Mouse (Mus musculus) limb, embryonic 14.5 days (tissue): ENCODE results near the gene Psg25. TPM values are rescaled to one million over a fixed set of nuclear protein-coding genes. Genes with fewer than 3 reads are reported as not detected.
"Not testable (repeated sequence)": the region's sequence is repeated elsewhere in the genome, so short reads cannot be mapped to it uniquely, and the experiment has no call there.

Experiments used
- ATAC-seq: fragments of 200-750 bp; cut with Nextera tagmentation; 2 replicates; pipeline ENCODE4 v1.8.0; 2017; ENCODE audit warnings: low read depth, moderate number of reproducible peaks, moderate TSS enrichment; ENCODE audit not compliant: low FRiP score
- DNase-seq: peaks from one replicate; pipeline ENCODE4 v3.0.0-alpha.2; 2015; ENCODE audit warnings: low spot score
- H3K27ac ChIP-seq: fragments of 300-500 bp; sonication (generic); replicated peaks from 2 replicates; pipeline ENCODE4 v1.5.1; 2014; ENCODE audit warnings: low read depth, mild to moderate bottlenecking, low read length, moderate library complexity, mixed read lengths
- H3K27me3 ChIP-seq: fragments of 300-500 bp; sonication (generic); 2 replicates; pipeline ENCODE4 v1.6.1; 2014; ENCODE audit warnings: low read length, mixed read lengths; ENCODE audit not compliant: control insufficient read depth, insufficient read depth
- H3K36me3 ChIP-seq: fragments of 300-500 bp; sonication (generic); 2 replicates; pipeline ENCODE4 v1.6.1; 2014; ENCODE audit warnings: mild to moderate bottlenecking, low read length, moderate library complexity, mixed read lengths; ENCODE audit not compliant: control insufficient read depth, insufficient read depth
- H3K4me1 ChIP-seq: fragments of 300-500 bp; sonication (generic); 2 replicates; pipeline ENCODE4 v1.6.1; 2014; ENCODE audit warnings: antibody characterized with exemption, low read length, mixed read lengths; ENCODE audit not compliant: control insufficient read depth, insufficient read depth
- H3K4me2 ChIP-seq: fragments of 300-500 bp; sonication (generic); replicated peaks from 2 replicates; pipeline ENCODE4 v1.6.1; 2014; ENCODE audit warnings: low read depth, mild to moderate bottlenecking, low read length, moderate library complexity; ENCODE audit not compliant: severe bottlenecking
- H3K4me3 ChIP-seq: fragments of 300-500 bp; sonication (generic); replicated peaks from 2 replicates; pipeline ENCODE4 v1.5.1; 2014; ENCODE audit warnings: low read length
- H3K9ac ChIP-seq: fragments of 300-500 bp; sonication (generic); 2 replicates; pipeline ENCODE4 v1.6.1; 2014; ENCODE audit warnings: mild to moderate bottlenecking, low read depth, low read length, moderate library complexity; ENCODE audit not compliant: severe bottlenecking
- H3K9me3 ChIP-seq: fragments of 300-500 bp; sonication (generic); 2 replicates; pipeline ENCODE4 v1.6.1; 2016; ENCODE audit warnings: low read length; ENCODE audit not compliant: control insufficient read depth
- POLR2A ChIP-seq: fragments of 200-500 bp; IDR thresholded peaks from 2 replicates; pipeline ENCODE4 v1.8.0; 2012; ENCODE audit warnings: inconsistent platforms, mild to moderate bottlenecking, moderate library complexity, borderline replicate concordance; ENCODE audit not compliant: insufficient read depth, insufficient read length; ENCODE audit errors: extremely low read depth
- WGBS: fragments of 180-500 bp; shearing (Covaris S2); extraction: QIAGEN DNeasy Blood & Tissue Kit; methylation state at CpG from one replicate; pipeline ENCODE4 v1.1.7; 2014; 5-methylcytosine and 5-hydroxymethylcytosine counted together
- polyA plus RNA-seq, 2 experiments: library from polyadenylated mRNA; depleted of rRNA in 1 of 2; stranded (reverse) in 1 of 2; unstranded in 1 of 2; fragments of >200 nt; fragmentation: Nextera tagmentation in 1 of 2; extraction: Ambion mirVana in 1 of 2; gene quantifications; 2 replicates each; pipeline versions ENCODE4 v1.2.1 to v1.2.3; 2012 to 2014

Psg25 gene
- polyA plus RNA-seq (2012; rRNA removed): 0.09 TPM in 1 of 2 replicates, not detected in the other
- not detected in 2 replicates for polyA plus RNA-seq (2014; fragmentation: Nextera tagmentation; extraction: Ambion mirVana)

DNA sequence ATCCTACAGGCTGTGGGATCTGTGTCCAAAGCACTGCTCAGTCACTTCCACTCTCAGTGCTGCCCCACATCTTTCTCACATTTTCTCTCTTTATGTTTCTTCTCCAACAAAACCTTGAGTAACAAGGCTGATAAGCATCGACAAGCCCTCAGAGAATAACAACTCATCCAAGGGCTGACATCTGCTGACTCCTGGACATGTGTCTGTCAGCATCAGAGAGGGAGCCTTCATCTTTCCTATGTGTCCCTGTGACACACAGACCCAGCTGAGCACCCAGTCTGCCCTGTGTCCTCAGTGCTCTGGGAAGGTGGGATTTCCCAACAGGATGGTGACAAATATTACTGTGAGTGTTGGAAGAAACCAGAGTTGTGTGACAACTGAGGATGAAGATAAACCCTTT, at the start of gene Psg25:
Psg25 (minus strand) TSS at position 101 of the 400 bp plus-strand sequence.
- no peak for TF ChIP-seq POLR2A
- ATAC-seq: no peak
- H3K9me3 ChIP-seq: no peaks in the 10 kb centered on the region
- no peaks in the 10 kb centered on the region for H3K27me3 ChIP-seq
- H3K36me3 ChIP-seq: no peaks in the 10 kb centered on the region
- no peak within 1 kb of the TSS for H3K9ac ChIP-seq
- no peak within 1 kb of the TSS for H3K4me3 ChIP-seq
- H3K27ac ChIP-seq: no peak within 1 kb of the TSS
- H3K4me2 ChIP-seq: no peak within 1 kb of the TSS
- no peak for DNase-seq
- no peaks in the 10 kb centered on the region for H3K4me1 ChIP-seq
- WGBS: 78% methylated on average over 1 of the region's 1 CpGs

DNA sequence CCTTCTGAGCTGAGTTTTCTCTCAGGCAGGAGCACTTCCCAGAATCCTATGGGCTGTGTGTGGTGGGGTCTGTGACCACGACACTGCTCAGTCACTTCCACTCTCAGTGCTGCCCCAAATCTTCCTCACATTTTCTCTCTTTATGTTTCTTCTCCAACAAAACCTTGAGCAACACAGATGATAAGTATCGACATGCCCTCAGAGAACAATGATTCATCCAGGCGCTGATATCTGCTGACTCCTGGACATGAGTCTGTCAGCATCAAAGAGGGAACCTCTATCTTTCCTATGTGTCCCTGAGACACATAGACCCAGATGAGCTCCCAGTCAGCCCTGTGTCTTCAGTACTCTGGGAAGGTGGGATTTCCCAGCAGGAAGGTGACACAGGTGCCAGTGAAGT, 35.1 kb upstream of the Psg25 start, which contains the start of gene Psg27:
Psg27 (minus strand) TSS at position 101 of the 400 bp plus-strand sequence.
- H3K4me1 ChIP-seq: no peaks in the 10 kb centered on the region
- no peak within 1 kb of the TSS for H3K4me2 ChIP-seq
- no peaks in the 10 kb centered on the region for H3K36me3 ChIP-seq
- ATAC-seq (no peak), DNase-seq (no peak)
- H3K9ac ChIP-seq: no peak within 1 kb of the TSS
- no peak for TF ChIP-seq POLR2A
- 89% methylated on average over 3 of the region's 3 CpGs for WGBS
- no peaks in the 10 kb centered on the region for H3K9me3 ChIP-seq
- H3K4me3 ChIP-seq: no peak within 1 kb of the TSS
- no peaks in the 10 kb centered on the region for H3K27me3 ChIP-seq
- no peak within 1 kb of the TSS for H3K27ac ChIP-seq

DNA sequence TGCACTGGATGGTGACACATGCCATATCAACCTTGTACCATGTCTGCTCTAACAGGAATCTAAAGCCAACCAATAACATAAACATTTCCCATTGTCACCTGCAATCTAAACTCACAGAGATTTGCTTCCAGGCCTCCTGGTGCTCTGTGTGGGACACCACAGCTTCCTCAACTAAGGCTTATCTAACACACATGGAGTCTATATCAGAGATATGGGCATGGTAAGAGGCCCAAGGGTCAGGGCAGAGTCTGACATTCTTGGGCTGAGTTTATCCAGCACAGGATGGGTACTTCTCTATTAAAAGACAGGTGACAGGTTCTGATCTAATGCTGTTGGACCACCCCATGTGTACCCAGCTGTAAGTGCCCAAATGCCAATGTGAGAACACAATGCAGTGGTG, 27.8 kb upstream of the Psg25 start:
- ATAC-seq: no peak
- Histone ChIP-seq H3K9ac (no peak overlapping the region), H3K9me3 (no peaks in the 10 kb centered on the region), H3K27ac (no peak overlapping the region), H3K36me3 (no peaks in the 10 kb centered on the region), H3K27me3 (no peaks in the 10 kb centered on the region), H3K4me1 (no peaks in the 10 kb centered on the region), H3K4me2 (no peak overlapping the region), H3K4me3 (no peak overlapping the region)
- TF ChIP-seq POLR2A: no peak
- no peak for DNase-seq

DNA sequence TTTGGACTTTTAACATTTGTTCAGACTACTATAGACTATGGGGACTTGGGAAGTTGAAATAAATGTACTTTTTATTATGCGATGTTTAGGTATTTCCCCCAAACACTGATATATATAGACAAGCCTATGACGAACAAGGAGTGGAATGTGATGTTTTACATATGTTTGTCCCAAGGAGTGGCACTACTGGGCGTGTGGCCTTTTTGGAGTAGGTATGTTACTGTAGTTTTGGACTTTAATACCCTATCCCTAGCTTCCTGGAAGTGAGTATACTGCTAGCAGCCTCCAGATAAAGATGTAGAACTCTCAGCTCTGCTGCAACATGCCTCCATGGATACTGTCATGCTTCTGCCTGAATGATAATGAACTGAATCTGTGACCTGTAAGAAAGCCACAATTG, 23.7 kb upstream of the Psg25 start:
- H3K9ac ChIP-seq, DNase-seq, H3K9me3 ChIP-seq, ATAC-seq, H3K27me3 ChIP-seq, H3K36me3 ChIP-seq, H3K4me2 ChIP-seq, H3K4me1 ChIP-seq, H3K4me3 ChIP-seq, H3K27ac ChIP-seq: not testable (repeated sequence)
- WGBS: 76% methylated on average over 3 of the region's 3 CpGs

DNA sequence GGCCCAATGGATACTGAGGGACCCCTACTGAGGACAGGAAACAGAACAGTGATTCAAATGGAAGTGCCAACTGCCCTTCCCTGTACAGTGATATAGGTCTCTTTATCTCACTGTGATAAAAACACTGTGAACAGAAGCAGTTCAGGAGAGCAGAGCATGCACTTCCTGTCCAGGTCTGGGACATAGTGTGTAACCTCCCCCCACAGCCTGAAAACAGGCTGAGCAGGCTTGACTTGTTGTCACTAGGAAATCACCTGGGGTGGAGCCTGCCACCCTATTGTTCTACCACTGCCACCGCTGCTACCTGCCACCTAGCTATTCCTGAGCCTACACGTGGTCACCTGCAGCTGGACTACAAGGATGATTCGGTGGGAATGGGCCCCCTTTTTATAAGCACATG, 1.4 kb upstream of the Psg25 start:
- H3K9ac ChIP-seq: no peak overlapping the region
- no peaks in the 10 kb centered on the region for H3K9me3 ChIP-seq
- no peak for ATAC-seq
- no peaks in the 10 kb centered on the region for H3K4me1 ChIP-seq
- H3K36me3 ChIP-seq: no peaks in the 10 kb centered on the region
- no peak for TF ChIP-seq POLR2A
- H3K4me3 ChIP-seq: no peak overlapping the region
- H3K4me2 ChIP-seq: no peak overlapping the region
- WGBS: 49% methylated on average over 3 of the region's 3 CpGs
- no peak overlapping the region for H3K27ac ChIP-seq
- no peak for DNase-seq
- no peaks in the 10 kb centered on the region for H3K27me3 ChIP-seq

DNA sequence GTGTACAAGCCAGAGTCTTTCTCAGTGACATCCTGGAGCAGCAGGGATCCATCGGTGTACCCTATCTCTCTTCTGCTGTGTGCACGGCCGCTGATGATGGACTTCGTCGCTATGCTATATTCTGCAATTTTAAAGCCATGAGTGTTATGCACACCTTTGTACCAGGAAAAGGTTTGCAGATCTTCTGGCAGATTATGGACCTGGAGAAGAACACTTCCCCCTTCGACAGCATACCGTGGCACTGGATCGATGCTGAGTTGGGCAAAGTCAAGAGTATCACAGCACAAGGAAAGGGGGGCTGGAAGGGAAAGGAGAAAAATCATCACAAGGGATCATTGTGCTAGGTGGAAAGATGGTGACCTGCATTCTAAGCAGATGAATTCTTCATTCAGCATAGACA, 7.4 kb downstream of the Psg25 start:
- 95% methylated on average over 8 of the region's 8 CpGs for WGBS
- no peak overlapping the region for H3K4me2 ChIP-seq
- TF ChIP-seq POLR2A: no peak

DNA sequence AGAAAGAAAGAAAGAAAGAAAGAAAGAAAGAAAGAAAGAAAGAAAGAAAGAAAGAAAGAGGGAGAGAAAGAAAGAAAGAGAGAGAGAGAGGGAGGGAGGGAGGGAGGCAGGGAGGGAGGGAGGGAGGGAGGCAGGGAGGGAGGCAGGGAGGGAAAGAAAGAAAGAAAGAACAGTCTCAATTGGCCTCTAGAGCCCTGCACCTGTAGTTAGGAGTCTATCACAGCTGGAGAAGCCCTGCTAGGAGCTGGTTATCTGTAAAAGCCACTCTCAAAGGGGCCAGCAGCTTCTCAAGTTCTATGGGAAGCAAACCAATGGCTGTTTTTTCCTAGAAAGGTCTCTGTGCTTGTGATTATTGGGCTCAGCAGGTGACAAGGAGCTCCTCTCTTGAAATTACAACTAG, 19.2 kb downstream of the Psg25 start:
- H3K27ac ChIP-seq, H3K27me3 ChIP-seq, H3K4me2 ChIP-seq, H3K9me3 ChIP-seq, ATAC-seq, H3K36me3 ChIP-seq, H3K9ac ChIP-seq, DNase-seq, H3K4me1 ChIP-seq, H3K4me3 ChIP-seq: not testable (repeated sequence)

More for the DNA sequence above, 7.4 kb downstream of the Psg25 start:
- no peak for DNase-seq
- no peak for ATAC-seq
- Histone ChIP-seq H3K36me3 (no peaks in the 10 kb centered on the region), H3K4me1 (no peaks in the 10 kb centered on the region), H3K27ac (no peak overlapping the region), H3K4me3 (no peak overlapping the region), H3K9ac (no peak overlapping the region), H3K9me3 (no peaks in the 10 kb centered on the region), H3K27me3 (no peaks in the 10 kb centered on the region)

DNA sequence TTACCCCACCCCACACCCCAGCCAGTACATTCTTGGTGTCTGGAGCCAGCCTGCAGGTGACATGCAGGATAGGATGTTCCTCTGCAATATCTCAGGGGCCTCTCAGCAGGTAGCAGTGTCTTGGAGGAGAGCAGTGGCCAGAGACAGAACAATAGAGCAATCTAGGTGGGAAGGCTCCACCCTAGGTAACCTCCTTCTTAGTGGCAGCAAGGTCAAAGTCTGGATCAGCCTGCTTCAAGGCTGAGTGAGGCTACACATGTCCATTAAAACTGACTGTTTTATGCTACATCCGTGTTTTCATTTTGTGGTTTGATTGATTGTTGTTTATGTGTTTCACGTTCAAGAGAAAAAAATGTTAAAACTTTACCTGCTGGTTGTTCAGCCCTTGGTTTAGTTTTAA, 19.7 kb downstream of the Psg25 start:
- 66% methylated on average over 2 of the region's 2 CpGs for WGBS
- DNase-seq, H3K9me3 ChIP-seq, H3K27ac ChIP-seq, H3K4me2 ChIP-seq, H3K4me3 ChIP-seq, H3K9ac ChIP-seq, H3K4me1 ChIP-seq, H3K27me3 ChIP-seq, H3K36me3 ChIP-seq, ATAC-seq: not testable (repeated sequence)
